Mouse (Mus musculus): Measurements from ENCODE around the gene Armc8.

Gene Armc8

DNA sequence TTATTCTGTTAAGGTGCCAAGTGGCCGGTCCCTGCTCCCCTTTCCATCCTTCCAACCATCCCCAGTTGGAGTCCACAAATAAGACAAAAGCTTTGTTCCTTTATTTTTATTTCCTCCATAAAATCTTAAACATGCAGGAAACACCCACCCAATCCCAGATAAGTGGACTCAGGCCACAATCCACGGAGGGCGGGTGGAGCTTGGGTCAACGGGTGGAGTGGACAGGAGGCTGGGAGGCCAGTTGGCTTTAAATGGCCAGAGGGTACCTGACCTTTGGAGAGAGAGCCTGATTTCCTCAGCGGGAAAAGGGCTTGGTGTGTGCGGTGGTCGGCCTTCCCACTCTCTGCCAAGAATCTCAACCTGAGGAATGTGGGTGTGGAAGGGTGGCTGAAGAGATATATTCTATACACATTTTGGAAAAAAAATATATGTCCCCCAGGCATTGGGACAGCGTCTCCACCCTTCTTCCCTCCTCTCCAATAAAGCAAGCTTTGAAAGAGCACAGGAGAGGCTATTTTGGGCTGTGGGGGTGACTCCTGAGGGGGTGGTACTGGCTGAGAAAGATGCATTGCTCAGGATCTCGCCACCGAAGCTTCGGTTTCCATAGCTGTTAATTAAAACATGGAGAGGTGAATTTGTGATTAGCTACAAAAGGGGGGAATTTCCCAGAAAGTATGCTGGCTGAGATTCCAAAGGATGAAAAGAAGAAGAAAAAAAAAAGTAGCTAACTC is 139.9 kb downstream of the Armc8 start:
- ATAC-seq (ENCODE audit: insufficient number of reproducible peaks, low FRiP score, low TSS enrichment) = no peak

Data from cerebellum, adult (tissue).